Mouse (Mus musculus) heart, postnatal 0 days (tissue): ENCODE measurements at regions not wholly inside any gene's neighbourhood (a gene's known extent, or its start where the extent isn't known, plus 50 kb on each side); places are given as distances from the start of the nearest gene placed in this dataset.

Source experiments
- ATAC-seq: fragments of 200-750 bp; cut with Nextera tagmentation; 2 replicates; pipeline ENCODE4 v1.8.0; 2017; ENCODE audit warnings: low read depth, moderate number of reproducible peaks, moderate library complexity; ENCODE audit not compliant: insufficient read depth
- DNase-seq: peaks from one replicate; pipeline ENCODE4 v3.0.0-alpha.2; 2016; ENCODE audit warnings: low spot score
- H3K27ac ChIP-seq: fragments of 300-500 bp; sonication (generic); 2 replicates; pipeline ENCODE4 v1.5.1; 2014; ENCODE audit warnings: low read depth, mild to moderate bottlenecking
- H3K27me3 ChIP-seq: fragments of 300-500 bp; sonication (generic); 2 replicates; pipeline ENCODE4 v1.6.1; 2014; ENCODE audit warnings: low read length, mixed read lengths; ENCODE audit not compliant: control insufficient read depth, insufficient read depth
- H3K36me3 ChIP-seq: fragments of 300-500 bp; sonication (generic); replicated peaks from 2 replicates; pipeline ENCODE4 v1.6.1; 2014; ENCODE audit warnings: low read length, mixed read lengths; ENCODE audit not compliant: control insufficient read depth, insufficient read depth
- H3K4me1 ChIP-seq: fragments of 300-500 bp; sonication (generic); 2 replicates; pipeline ENCODE4 v1.6.1; 2014; ENCODE audit warnings: antibody characterized with exemption; ENCODE audit not compliant: control insufficient read depth, insufficient read depth
- H3K4me2 ChIP-seq: fragments of 300-500 bp; sonication (generic); 2 replicates; pipeline ENCODE4 v1.6.1; 2014; ENCODE audit warnings: low read depth, mild to moderate bottlenecking, low read length, moderate library complexity
- H3K4me3 ChIP-seq: fragments of 300-500 bp; sonication (generic); 2 replicates; pipeline ENCODE4 v1.5.1; 2014; ENCODE audit warnings: low read depth, low read length
- H3K9ac ChIP-seq: fragments of 300-500 bp; sonication (generic); replicated peaks from 2 replicates; pipeline ENCODE4 v1.6.1; 2014; ENCODE audit warnings: low read depth, low read length, mixed read lengths
- H3K9me3 ChIP-seq: fragments of 300-500 bp; sonication (generic); replicated peaks from 2 replicates; pipeline ENCODE4 v1.6.1; 2016; ENCODE audit warnings: low read length; ENCODE audit not compliant: control insufficient read depth
- CTCF ChIP-seq: IDR thresholded peaks from 2 replicates; pipeline ENCODE4 v1.5.1; 2016; ENCODE audit warnings: antibody characterized with exemption, control low read depth, low read depth
- EP300 ChIP-seq: IDR thresholded peaks from 2 replicates; pipeline ENCODE4 v1.6.1; 2016; ENCODE audit warnings: antibody characterized with exemption, low read depth
- WGBS: fragments of 180-500 bp; shearing (Covaris S2); extraction: QIAGEN DNeasy Blood & Tissue Kit; methylation state at CpG from one replicate; pipeline ENCODE4 v1.1.7; 2014; 5-methylcytosine and 5-hydroxymethylcytosine counted together

DNA sequence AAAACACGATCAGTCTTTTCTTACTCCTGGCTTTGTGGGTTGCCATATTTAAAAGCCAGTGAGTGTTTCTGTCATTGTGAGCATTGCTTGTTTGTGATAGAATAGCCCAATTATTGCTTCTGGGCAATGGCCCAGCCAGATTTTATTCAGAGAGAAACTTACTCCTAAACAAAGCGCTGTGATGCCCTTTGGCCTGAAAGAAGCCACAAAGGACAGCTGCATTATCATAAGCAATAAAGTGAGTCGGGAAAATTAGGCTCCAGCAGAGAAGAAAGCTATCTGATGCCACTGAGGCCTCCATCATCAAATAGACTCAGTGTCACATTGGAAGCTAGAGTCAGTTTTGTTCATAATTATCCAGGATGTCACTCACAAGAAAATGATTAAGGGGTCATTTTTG lies 644.9 kb upstream of the Tle4 start:
- DNase-seq (no peak), ATAC-seq (no peak)
- H3K4me1 ChIP-seq = no peaks in the 10 kb centered on the region
- H3K9ac ChIP-seq = no peak overlapping the region
- H3K27ac ChIP-seq = no peak overlapping the region
- 70% methylated on average over 3 of the region's 3 CpGs for WGBS
- no peaks in the 10 kb centered on the region for H3K27me3 ChIP-seq
- H3K36me3 ChIP-seq = no peaks in the 10 kb centered on the region
- no peaks in the 10 kb centered on the region for H3K9me3 ChIP-seq
- no peak overlapping the region for H3K4me2 ChIP-seq
- no peak overlapping the region for H3K4me3 ChIP-seq
- TF ChIP-seq EP300 (no peak), CTCF (no peak)

DNA sequence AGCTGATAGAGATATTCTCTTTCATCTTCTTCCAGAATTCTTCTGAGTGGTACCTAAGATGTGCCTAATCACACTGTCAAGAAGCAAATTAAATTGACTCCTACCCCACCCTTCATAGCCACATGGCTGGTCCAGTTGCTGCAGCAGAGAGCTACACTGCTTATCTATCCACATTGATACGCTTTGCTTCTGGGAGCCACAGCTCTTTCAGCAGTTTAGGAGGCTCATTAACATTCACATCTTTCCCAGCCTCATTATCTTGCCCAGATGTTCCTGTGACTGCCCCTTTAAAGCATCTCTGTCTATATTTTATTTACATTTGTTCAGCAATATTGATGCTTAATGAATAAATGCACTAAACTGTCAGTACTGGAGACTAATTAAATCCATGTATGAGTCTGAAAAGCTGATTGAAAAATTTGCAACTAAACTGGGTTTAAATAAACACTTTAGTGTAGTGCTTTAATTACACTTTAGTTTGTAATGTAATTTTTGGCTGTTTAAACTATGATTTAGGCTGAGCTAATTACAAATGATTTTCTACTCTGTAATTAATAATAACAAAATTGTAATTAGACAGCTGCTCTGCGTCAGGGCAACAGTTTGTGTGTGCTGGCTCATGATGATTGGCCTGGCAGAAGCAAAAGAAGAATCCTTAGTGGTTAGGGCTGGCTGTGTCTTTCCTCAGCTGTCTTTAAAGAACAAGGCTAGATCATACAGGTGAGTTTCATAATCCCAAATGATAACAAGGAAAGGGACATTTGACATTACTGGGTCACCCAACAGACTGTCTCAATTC lies 632.5 kb upstream of the Tle4 start:
- Histone ChIP-seq H3K9me3 (no peaks in the 10 kb centered on the region), H3K9ac (no peak overlapping the region), H3K4me2 (no peak overlapping the region), H3K4me3 (no peak overlapping the region), H3K4me1 (no peaks in the 10 kb centered on the region), H3K36me3 (no peaks in the 10 kb centered on the region), H3K27me3 (no peaks in the 10 kb centered on the region), H3K27ac (no peak overlapping the region)
- no peak for DNase-seq
- 61% methylated on average over 2 of the region's 2 CpGs for WGBS
- no peak for TF ChIP-seq EP300
- no peak for TF ChIP-seq CTCF
- no peak for ATAC-seq

GRCm38 (mm10) chr19:15217387-15217786 lies 619.5 kb upstream of the Tle4 start:
- WGBS = 56% methylated on average over 3 of the region's 3 CpGs
- H3K4me2 ChIP-seq = no peak overlapping the region
- H3K9ac ChIP-seq = no peak overlapping the region
- DNase-seq (no peak), ATAC-seq (no peak)
- H3K4me1 ChIP-seq = no peaks in the 10 kb centered on the region
- H3K27me3 ChIP-seq = no peaks in the 10 kb centered on the region
- H3K27ac ChIP-seq = no peak overlapping the region
- no peak for TF ChIP-seq EP300
- TF ChIP-seq CTCF = no peak
- H3K4me3 ChIP-seq = no peak overlapping the region
- no peaks in the 10 kb centered on the region for H3K9me3 ChIP-seq
- no peaks in the 10 kb centered on the region for H3K36me3 ChIP-seq

DNA sequence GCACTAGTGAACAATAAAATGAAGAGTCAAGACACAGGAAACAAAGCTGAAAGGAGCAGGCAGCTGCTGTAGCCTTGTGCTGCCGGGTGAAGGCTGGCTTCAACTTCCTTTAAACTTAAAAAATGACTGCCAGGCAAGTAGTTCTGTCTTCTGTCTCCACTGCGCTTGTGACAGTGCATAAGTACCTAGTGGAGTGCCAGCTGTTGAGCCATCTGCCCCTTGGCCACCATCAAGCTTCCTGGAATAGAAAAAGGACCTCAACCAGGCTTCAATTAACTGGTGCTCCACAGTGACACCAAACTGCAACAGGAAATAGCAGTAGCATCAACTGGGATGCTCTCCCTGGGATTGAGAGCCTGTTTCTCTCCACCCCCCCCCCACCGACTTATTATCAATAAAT lies 616.8 kb upstream of the Tle4 start:
- Histone ChIP-seq H3K9ac (no peak overlapping the region), H3K4me2 (no peak overlapping the region), H3K27me3 (no peaks in the 10 kb centered on the region), H3K36me3 (no peaks in the 10 kb centered on the region), H3K27ac (no peak overlapping the region), H3K4me3 (no peak overlapping the region), H3K4me1 (no peaks in the 10 kb centered on the region), H3K9me3 (no peaks in the 10 kb centered on the region)
- DNase-seq = no peak
- no peak for ATAC-seq
- TF ChIP-seq EP300 (no peak), CTCF (no peak)
- 53% methylated on average over 3 of the region's 3 CpGs for WGBS

DNA sequence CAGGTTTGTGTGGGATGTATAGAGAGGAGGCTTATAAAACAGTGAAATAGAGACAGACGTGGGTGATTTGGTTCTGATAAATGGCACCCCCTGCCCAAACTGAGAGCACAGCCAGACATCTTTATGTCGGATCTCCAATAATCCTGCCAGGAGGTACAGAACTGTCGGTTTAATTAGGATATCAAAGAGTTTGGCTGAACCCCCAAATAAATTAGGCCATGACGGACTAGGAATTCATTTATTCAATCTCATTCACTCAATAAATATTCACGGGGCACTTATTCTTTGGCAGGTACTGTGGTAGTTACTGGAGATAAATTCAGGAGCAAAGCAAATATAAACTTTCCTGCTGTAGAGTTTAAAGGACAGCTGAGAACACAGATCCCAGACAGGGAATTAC lies 615.0 kb upstream of the Tle4 start:
- no peak overlapping the region for H3K4me2 ChIP-seq
- no peak for DNase-seq
- no peak overlapping the region for H3K27ac ChIP-seq

GRCm38 (mm10) chr19:15203039-15203438 lies 605.2 kb upstream of the Tle4 start:
- Histone ChIP-seq H3K4me3 (no peak overlapping the region), H3K9ac (no peak overlapping the region), H3K36me3 (no peaks in the 10 kb centered on the region), H3K4me1 (no peaks in the 10 kb centered on the region), H3K27ac (no peak overlapping the region), H3K9me3 (no peaks in the 10 kb centered on the region), H3K4me2 (no peak overlapping the region), H3K27me3 (no peaks in the 10 kb centered on the region)
- TF ChIP-seq CTCF (no peak), EP300 (no peak)
- ATAC-seq (no peak), DNase-seq (no peak)
- 68% methylated on average over 1 of the region's 1 CpGs for WGBS

More for the DNA sequence above, 615.0 kb upstream of the Tle4 start:
- H3K4me1 ChIP-seq = no peaks in the 10 kb centered on the region
- 75% methylated on average over 5 of the region's 5 CpGs for WGBS
- H3K36me3 ChIP-seq = no peaks in the 10 kb centered on the region
- no peak overlapping the region for H3K4me3 ChIP-seq
- no peaks in the 10 kb centered on the region for H3K9me3 ChIP-seq
- H3K27me3 ChIP-seq = no peaks in the 10 kb centered on the region
- no peak for ATAC-seq
- H3K9ac ChIP-seq = no peak overlapping the region
- no peak for TF ChIP-seq CTCF
- TF ChIP-seq EP300 = no peak
